Mouse (Mus musculus) neural tube, embryonic 15.5 days (tissue): ENCODE results near the gene Arhgap40. TPM values are rescaled to one million over a fixed set of nuclear protein-coding genes. Genes with fewer than 3 reads are reported as not detected.

Experiments used
- ATAC-seq: fragments of 200-750 bp; cut with Nextera tagmentation; 2 replicates; pipeline ENCODE4 v1.8.0; 2017; ENCODE audit warnings: mild to moderate bottlenecking, moderate TSS enrichment, moderate library complexity; ENCODE audit not compliant: low FRiP score
- H3K27ac ChIP-seq: fragments of 300-500 bp; sonication (generic); replicated peaks from 2 replicates; pipeline ENCODE4 v1.5.1; 2015; ENCODE audit warnings: mild to moderate bottlenecking, inconsistent platforms
- H3K27me3 ChIP-seq: fragments of 300-500 bp; sonication (generic); replicated peaks from 2 replicates; pipeline ENCODE4 v1.6.1; 2015; ENCODE audit warnings: inconsistent platforms
- H3K36me3 ChIP-seq: fragments of 300-500 bp; sonication (generic); 2 replicates; pipeline ENCODE4 v1.6.1; 2015; ENCODE audit warnings: inconsistent platforms
- H3K4me1 ChIP-seq: fragments of 300-500 bp; sonication (generic); 2 replicates; pipeline ENCODE4 v1.6.1; 2015; ENCODE audit warnings: inconsistent platforms
- H3K4me2 ChIP-seq: fragments of 300-500 bp; sonication (generic); 2 replicates; pipeline ENCODE4 v1.6.1; 2015; ENCODE audit warnings: inconsistent platforms, mild to moderate bottlenecking, moderate library complexity
- H3K4me3 ChIP-seq: fragments of 300-500 bp; sonication (generic); replicated peaks from 2 replicates; pipeline ENCODE4 v1.5.1; 2015; ENCODE audit warnings: mild to moderate bottlenecking, inconsistent platforms
- H3K9ac ChIP-seq: fragments of 300-500 bp; sonication (generic); replicated peaks from 2 replicates; pipeline ENCODE4 v1.6.1; 2015; ENCODE audit warnings: mild to moderate bottlenecking, inconsistent platforms
- H3K9me3 ChIP-seq: fragments of 300-500 bp; sonication (generic); replicated peaks from 2 replicates; pipeline ENCODE4 v1.6.1; 2016; ENCODE audit warnings: inconsistent platforms
- WGBS: fragments of 180-500 bp; shearing (Covaris S2); methylation state at CpG from one replicate; pipeline ENCODE4 v1.1.7; 2015; ENCODE audit warnings: mixed read lengths; 5-methylcytosine and 5-hydroxymethylcytosine counted together
- polyA plus RNA-seq: library from polyadenylated mRNA; unstranded; fragments of >200 nt; fragmentation: Nextera tagmentation; extraction: Ambion mirVana; gene quantifications from 2 replicates; pipeline ENCODE4 v1.2.1, GENCODE M21; 2015

Gene Arhgap40
- polyA plus RNA-seq, 1 experiment from 2014 or later, result 1.2 TPM

DNA sequence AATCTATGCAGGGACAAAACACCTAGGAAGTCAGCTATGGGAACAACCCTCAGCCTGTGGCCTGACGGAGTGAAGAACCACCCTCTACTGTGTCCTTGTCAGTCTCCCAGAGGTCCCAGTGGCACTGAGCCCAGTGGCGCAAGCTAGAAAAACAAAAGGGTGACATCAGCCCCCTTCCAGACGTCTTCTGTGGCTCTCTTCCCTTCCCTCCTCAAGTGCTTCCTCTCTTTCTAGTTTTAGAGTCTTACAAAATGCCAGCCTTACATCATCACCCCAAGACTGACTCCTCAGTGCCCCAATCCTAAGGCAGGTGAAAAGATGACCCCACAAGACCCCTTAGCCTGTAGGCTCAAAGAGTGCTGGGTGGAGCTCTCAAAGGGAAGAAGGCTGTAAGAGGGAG, 77.9 kb downstream of the Arhgap40 start:
- H3K36me3 ChIP-seq, result no peaks in the 10 kb centered on the region
- no peaks in the 10 kb centered on the region for H3K9me3 ChIP-seq
- H3K4me3 ChIP-seq, result no peak overlapping the region
- H3K27ac ChIP-seq, result no peak overlapping the region
- WGBS, result 57% methylated on average over 3 of the region's 3 CpGs
- peaks cover 37% of the 10 kb centered on the region for H3K4me1 ChIP-seq
- no peak overlapping the region for H3K9ac ChIP-seq
- H3K4me2 ChIP-seq, result no peak overlapping the region
- 0 out of 2 replicates have a peak, but pooled peaks cover 4% of the 10 kb centered on the region for H3K27me3 ChIP-seq
- no peak for ATAC-seq

DNA sequence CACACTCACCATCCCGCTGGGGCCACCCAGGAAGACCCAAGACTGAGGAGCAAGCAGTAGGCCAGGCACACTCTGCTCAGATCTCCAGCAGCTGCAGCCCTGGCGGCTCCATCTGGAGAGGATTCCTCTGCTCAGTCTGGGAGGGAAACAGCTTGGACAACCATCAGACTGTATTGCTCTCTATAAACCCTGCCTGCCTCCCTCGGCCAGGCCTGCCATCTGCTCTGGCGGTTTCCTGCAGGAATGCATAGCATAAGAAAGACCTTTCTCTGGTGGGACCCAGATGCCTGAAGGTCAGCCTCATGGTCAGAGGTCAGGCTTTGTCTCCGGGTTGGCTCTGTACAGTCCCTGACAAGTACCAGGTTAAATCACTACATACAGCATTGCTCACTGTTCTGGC, 78.7 kb downstream of the Arhgap40 start:
- no peaks in the 10 kb centered on the region for H3K9me3 ChIP-seq
- peaks cover 44% of the 10 kb centered on the region for H3K4me1 ChIP-seq
- no peak for ATAC-seq
- 0 out of 2 replicates have a peak, but pooled peaks cover 2% of the 10 kb centered on the region for H3K27me3 ChIP-seq
- H3K4me2 ChIP-seq, result no peak overlapping the region
- H3K9ac ChIP-seq, result no peak overlapping the region
- H3K4me3 ChIP-seq, result no peak overlapping the region
- H3K27ac ChIP-seq, result no peak overlapping the region; the same call in 1 of the 2 replicates
- WGBS, result 29% methylated on average over 5 of the region's 5 CpGs
- no peaks in the 10 kb centered on the region for H3K36me3 ChIP-seq

- Histone ChIP-seq H3K36me3 (no peaks in the 10 kb centered on the region), H3K27ac (no peak overlapping the region), H3K4me1 (peaks cover 40% of the 10 kb centered on the region), H3K9ac (no peak overlapping the region), H3K27me3 (0 out of 2 replicates have a peak, but pooled peaks cover under 1% of the 10 kb centered on the region), H3K4me2 (no peak overlapping the region), H3K9me3 (no peaks in the 10 kb centered on the region), H3K4me3 (no peak overlapping the region)
- 65% methylated on average over 4 of the region's 4 CpGs for WGBS
- no peak for ATAC-seq
These were observed 80.8 kb downstream of the Arhgap40 start for GRCm38 (mm10) chr2:158593371-158593770.

DNA sequence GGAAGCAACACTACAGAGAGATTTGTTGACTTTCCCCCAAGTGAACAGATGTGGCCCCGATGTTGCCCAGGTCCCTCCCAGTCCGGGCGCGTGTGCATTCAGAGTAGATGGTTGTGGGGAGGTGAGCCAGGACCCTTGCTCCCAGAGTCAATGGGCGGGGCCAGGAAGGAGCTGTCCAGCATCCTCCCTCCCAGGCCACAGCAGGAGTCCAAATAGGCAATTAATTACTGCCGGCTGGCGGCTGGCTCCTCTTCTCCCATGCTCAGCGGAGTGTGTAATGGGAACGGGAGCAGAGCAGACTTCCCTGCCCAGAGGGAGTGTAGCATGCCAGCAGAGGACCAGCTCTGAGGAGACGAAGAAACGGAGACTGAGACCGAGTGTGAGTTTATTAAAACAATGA, 82.5 kb downstream of the Arhgap40 start:
- peaks cover 24% of the 10 kb centered on the region for H3K4me1 ChIP-seq
- peak overlapping the region; percentile 0; the same call in 1 of the 2 replicates for H3K9ac ChIP-seq
- 0 out of 2 replicates have a peak overlapping the region, but pooled peaks have one; percentile 11 for H3K4me3 ChIP-seq
- peak; percentile 76 for ATAC-seq
- peak overlapping the region; percentile 43 for H3K4me2 ChIP-seq
- peak overlapping the region; percentile 67 for H3K27ac ChIP-seq
- H3K27me3 ChIP-seq, result peaks cover 8% of the 10 kb centered on the region; the same call in 1 of the 2 replicates
- H3K9me3 ChIP-seq, result no peaks in the 10 kb centered on the region
- WGBS, result under 1% methylated on average over 12 of the region's 12 CpGs
- H3K36me3 ChIP-seq, result no peaks in the 10 kb centered on the region

GRCm38 (mm10) chr2:158595577-158595976, 83.0 kb downstream of the Arhgap40 start:
- H3K36me3 ChIP-seq, result no peaks in the 10 kb centered on the region
- no peak for ATAC-seq
- H3K27me3 ChIP-seq, result peaks cover 11% of the 10 kb centered on the region; the same call in 1 of the 2 replicates
- peak overlapping the region; percentile 0; the same call in 1 of the 2 replicates for H3K9ac ChIP-seq
- H3K4me3 ChIP-seq, result no peak overlapping the region
- peak overlapping the region; percentile 67 for H3K27ac ChIP-seq
- peak overlapping the region; percentile 43 for H3K4me2 ChIP-seq
- no peaks in the 10 kb centered on the region for H3K9me3 ChIP-seq
- peaks cover 22% of the 10 kb centered on the region for H3K4me1 ChIP-seq
- WGBS, result 17% methylated on average over 7 of the region's 7 CpGs

GRCm38 (mm10) chr2:158596803-158597202, 84.2 kb downstream of the Arhgap40 start:
- no peak for ATAC-seq
- Histone ChIP-seq H3K9ac (no peak overlapping the region), H3K4me3 (no peak overlapping the region), H3K27ac (no peak overlapping the region), H3K27me3 (peaks cover 21% of the 10 kb centered on the region), H3K9me3 (no peaks in the 10 kb centered on the region), H3K4me1 (peaks cover 16% of the 10 kb centered on the region), H3K36me3 (no peaks in the 10 kb centered on the region), H3K4me2 (no peak overlapping the region)
- 61% methylated on average over 1 of the region's 1 CpGs for WGBS

Other genes starting within 250 kb of the Arhgap40 start
- gene Lbp, start 206.3 kb upstream of the Arhgap40 start, polyA plus RNA-seq, result 2.3 and 3.4 TPM in 2 replicates
- 898 and 1,236 TPM in 2 replicates for gene Snhg11, start 137.2 kb upstream of the Arhgap40 start, polyA plus RNA-seq
- 20.9 and 24.5 TPM in 2 replicates for gene Ralgapb, start 102.9 kb upstream of the Arhgap40 start, polyA plus RNA-seq
- not detected in 2 replicates for gene Adig, start 10.2 kb upstream of the Arhgap40 start, polyA plus RNA-seq
- 9.7 and 11.1 TPM in 2 replicates for gene Slc32a1, start 98.0 kb downstream of the Arhgap40 start, polyA plus RNA-seq
- gene Actr5, start 112.1 kb downstream of the Arhgap40 start, polyA plus RNA-seq, result 11.4 TPM in 2 replicates
- 25.3 and 26.6 TPM in 2 replicates for gene Ppp1r16b, start 152.6 kb downstream of the Arhgap40 start, polyA plus RNA-seq